Mouse (Mus musculus): ENCODE measurements around the gene Vrk3. TPM values are rescaled to one million over a fixed set of nuclear protein-coding genes. Genes with fewer than 3 reads are reported as not detected.
"Not testable (repeated sequence)": the region's sequence is repeated elsewhere in the genome, so short reads cannot be mapped to it uniquely, and the experiment has no call there.

Vrk3 gene
- polyA plus RNA-seq, 1 experiment from 2014 or later: 32.1 TPM

- H3K27ac ChIP-seq (ENCODE audit: low read length): no peak overlapping the region
- peak overlapping the region; percentile 43 for H3K4me3 ChIP-seq (replicated peaks; ENCODE audit: low read length)
- H3K4me2 ChIP-seq (ENCODE audit: low read depth, low read length): peak overlapping the region; percentile 62
- peak overlapping the region; percentile 66 for H3K9ac ChIP-seq (ENCODE audit: low read length)
- no peaks in the 10 kb centered on the region for H3K36me3 ChIP-seq (ENCODE audit: control insufficient read depth, insufficient read depth, low read length)
- 2% methylated on average over 18 of the region's 18 CpGs for WGBS
- no peaks in the 10 kb centered on the region for H3K9me3 ChIP-seq (replicated peaks; ENCODE audit: control insufficient read depth, low read length)
- no peaks in the 10 kb centered on the region for H3K27me3 ChIP-seq (ENCODE audit: control insufficient read depth, insufficient read depth, low read length)
- H3K4me1 ChIP-seq (ENCODE audit: control insufficient read depth, insufficient read depth, low read length): peaks cover 14% of the 10 kb centered on the region
- peak; percentile 42; the same call in 1 of the 2 replicates for ATAC-seq (ENCODE audit: insufficient read depth, low FRiP score)
These were observed 3.1 kb upstream of the Vrk3 start for GRCm38 (mm10) chr7:44745076-44745475.

- ATAC-seq (ENCODE audit: insufficient read depth, low FRiP score): no peak
- H3K4me1 ChIP-seq (ENCODE audit: control insufficient read depth, insufficient read depth, low read length): peaks cover 14% of the 10 kb centered on the region
- H3K4me2 ChIP-seq (ENCODE audit: low read depth, low read length): peak overlapping the region; percentile 91; the same call in 1 of the 2 replicates
- no peak overlapping the region for H3K27ac ChIP-seq (ENCODE audit: low read length)
- H3K9me3 ChIP-seq (replicated peaks; ENCODE audit: control insufficient read depth, low read length): no peaks in the 10 kb centered on the region
- H3K27me3 ChIP-seq (ENCODE audit: control insufficient read depth, insufficient read depth, low read length): no peaks in the 10 kb centered on the region
- H3K36me3 ChIP-seq (ENCODE audit: control insufficient read depth, insufficient read depth, low read length): no peaks in the 10 kb centered on the region
- H3K9ac ChIP-seq (ENCODE audit: low read length): no peak overlapping the region
- WGBS: 66% methylated on average over 4 of the region's 4 CpGs
- peak overlapping the region; percentile 75 for H3K4me3 ChIP-seq (replicated peaks; ENCODE audit: low read length)
These were observed 1.1 kb upstream of the Vrk3 start for GRCm38 (mm10) chr7:44747115-44747514.

DNA sequence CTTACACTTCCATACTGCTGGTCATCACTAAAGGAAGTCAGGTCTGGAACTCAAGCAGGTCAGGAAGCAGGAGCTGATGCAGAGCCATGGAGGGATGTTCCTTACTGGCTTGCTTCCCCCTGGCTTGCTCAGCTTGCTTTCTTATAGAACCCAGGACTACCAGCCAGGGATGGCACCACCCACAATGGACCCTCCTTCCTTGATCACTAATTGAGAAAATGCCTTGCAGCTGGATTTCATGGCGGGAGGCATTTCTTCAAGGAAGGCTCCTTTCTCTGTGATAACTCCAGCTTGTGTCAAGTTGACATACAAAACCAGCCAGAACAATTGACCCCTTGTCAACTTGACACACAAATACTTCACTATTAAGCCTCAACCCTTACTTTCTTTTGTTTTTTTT, 2.7 kb downstream of the Vrk3 start, which contains the start of gene Zfp473:
Zfp473 (minus strand) TSS at position 101 of the 400 bp plus-strand sequence.
- not testable (repeated sequence) for H3K4me3 ChIP-seq (replicated peaks; ENCODE audit: low read length); H3K27ac ChIP-seq (ENCODE audit: low read length); H3K4me2 ChIP-seq (ENCODE audit: low read depth, low read length); H3K9me3 ChIP-seq (replicated peaks; ENCODE audit: control insufficient read depth, low read length); ATAC-seq (ENCODE audit: insufficient read depth, low FRiP score); H3K9ac ChIP-seq (ENCODE audit: low read length); H3K27me3 ChIP-seq (ENCODE audit: control insufficient read depth, insufficient read depth, low read length)
- Histone ChIP-seq H3K36me3 (ENCODE audit: control insufficient read depth, insufficient read depth, low read length) (peaks cover 19% of the 10 kb centered on the region), H3K4me1 (ENCODE audit: control insufficient read depth, insufficient read depth, low read length) (peaks cover 14% of the 10 kb centered on the region)
- WGBS: 87% methylated on average over 1 of the region's 1 CpGs

DNA sequence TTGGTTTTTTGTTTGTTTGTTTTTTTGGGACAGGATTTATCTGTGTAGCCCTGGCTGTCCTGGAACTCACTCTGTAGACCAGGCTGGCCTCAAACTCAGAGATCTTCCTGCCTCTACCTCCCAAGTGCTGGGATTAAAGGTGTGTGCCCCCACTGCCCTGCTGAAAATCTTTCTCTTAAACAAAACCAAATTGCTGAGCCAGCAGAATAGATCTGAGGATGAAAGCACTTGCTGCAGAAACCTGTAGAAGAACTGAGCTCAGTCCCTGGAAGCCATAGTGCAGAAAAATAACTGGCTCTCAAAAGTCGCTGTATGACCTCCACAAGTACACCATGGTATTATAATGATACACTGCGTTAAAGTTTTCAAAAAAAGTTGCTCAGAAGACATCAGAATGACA, 9.0 kb downstream of the Vrk3 start:
- no peaks in the 10 kb centered on the region for H3K9me3 ChIP-seq (replicated peaks; ENCODE audit: control insufficient read depth, low read length)
- no peaks in the 10 kb centered on the region for H3K27me3 ChIP-seq (ENCODE audit: control insufficient read depth, insufficient read depth, low read length)
- H3K27ac ChIP-seq (ENCODE audit: low read length): no peak overlapping the region
- ATAC-seq (ENCODE audit: insufficient read depth, low FRiP score): no peak
- peaks cover 33% of the 10 kb centered on the region for H3K36me3 ChIP-seq (ENCODE audit: control insufficient read depth, insufficient read depth, low read length)
- WGBS: 77% methylated on average over 2 of the region's 2 CpGs
- no peak overlapping the region for H3K9ac ChIP-seq (ENCODE audit: low read length)
- no peaks in the 10 kb centered on the region for H3K4me1 ChIP-seq (ENCODE audit: control insufficient read depth, insufficient read depth, low read length)
- H3K4me2 ChIP-seq (ENCODE audit: low read depth, low read length): no peak overlapping the region
- no peak overlapping the region for H3K4me3 ChIP-seq (replicated peaks; ENCODE audit: low read length)

- Histone ChIP-seq H3K27ac (ENCODE audit: low read length) (no peak overlapping the region), H3K4me1 (ENCODE audit: control insufficient read depth, insufficient read depth, low read length) (no peaks in the 10 kb centered on the region), H3K9me3 (replicated peaks; ENCODE audit: control insufficient read depth, low read length) (no peaks in the 10 kb centered on the region), H3K36me3 (ENCODE audit: control insufficient read depth, insufficient read depth, low read length) (peaks cover 23% of the 10 kb centered on the region), H3K4me2 (ENCODE audit: low read depth, low read length) (no peak overlapping the region), H3K4me3 (replicated peaks; ENCODE audit: low read length) (no peak overlapping the region), H3K9ac (ENCODE audit: low read length) (no peak overlapping the region), H3K27me3 (ENCODE audit: control insufficient read depth, insufficient read depth, low read length) (no peaks in the 10 kb centered on the region)
- ATAC-seq (ENCODE audit: insufficient read depth, low FRiP score): no peak
These were observed 12.2 kb downstream of the Vrk3 start for GRCm38 (mm10) chr7:44760366-44760765.

DNA sequence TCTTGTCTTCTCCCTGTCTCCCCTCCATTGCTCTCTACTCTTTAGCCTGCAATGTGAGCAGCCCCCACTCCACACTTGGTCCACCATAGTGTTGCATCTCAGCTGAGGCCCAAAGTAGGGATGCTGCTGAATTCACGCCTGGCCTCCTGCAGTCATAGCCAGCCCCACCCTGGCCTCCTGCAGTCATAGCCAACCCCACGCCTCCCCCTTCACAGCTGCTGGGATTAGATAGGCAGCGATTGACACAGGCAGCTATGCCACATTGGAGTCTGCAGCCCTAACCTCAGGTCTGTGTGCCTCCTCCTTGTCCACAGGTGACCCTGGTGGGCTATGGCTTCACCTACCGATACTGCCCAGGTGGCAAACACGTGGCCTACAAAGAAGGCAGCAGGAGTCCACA, 19.9 kb downstream of the Vrk3 start:
- Histone ChIP-seq H3K27ac (ENCODE audit: low read length) (no peak overlapping the region), H3K9me3 (replicated peaks; ENCODE audit: control insufficient read depth, low read length) (no peaks in the 10 kb centered on the region), H3K36me3 (ENCODE audit: control insufficient read depth, insufficient read depth, low read length) (peaks cover 20% of the 10 kb centered on the region), H3K4me3 (replicated peaks; ENCODE audit: low read length) (no peak overlapping the region), H3K27me3 (ENCODE audit: control insufficient read depth, insufficient read depth, low read length) (no peaks in the 10 kb centered on the region), H3K9ac (ENCODE audit: low read length) (no peak overlapping the region), H3K4me2 (ENCODE audit: low read depth, low read length) (no peak overlapping the region), H3K4me1 (ENCODE audit: control insufficient read depth, insufficient read depth, low read length) (no peaks in the 10 kb centered on the region)
- no peak for ATAC-seq (ENCODE audit: insufficient read depth, low FRiP score)
- 85% methylated on average over 5 of the region's 5 CpGs for WGBS

DNA sequence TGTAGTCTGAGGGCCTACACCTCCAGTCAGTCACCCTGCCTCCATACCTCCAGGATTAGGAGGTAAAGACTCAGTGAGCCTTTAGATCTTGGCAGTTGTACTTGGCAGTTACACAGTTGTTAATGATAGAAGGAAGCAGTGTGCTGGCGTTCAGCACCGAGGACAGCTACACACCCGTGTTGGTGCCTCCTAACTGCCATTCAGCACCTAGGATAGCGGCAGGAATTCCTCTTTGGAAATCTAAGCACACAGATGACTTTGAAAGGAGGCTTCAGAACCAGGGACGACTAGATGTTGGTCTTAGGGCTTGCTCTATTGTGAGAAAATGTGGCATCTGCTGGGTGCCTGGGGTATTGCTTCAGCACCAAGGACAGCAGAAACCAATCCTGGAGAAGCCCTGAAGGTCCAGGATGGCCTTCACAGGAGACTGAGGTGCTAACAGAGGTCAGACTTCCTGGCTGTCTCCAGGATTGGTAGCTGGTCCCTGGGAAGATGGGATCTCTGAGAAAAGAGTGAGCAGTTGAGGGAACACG, 21.9 kb downstream of the Vrk3 start:
- H3K9me3 ChIP-seq (replicated peaks; ENCODE audit: control insufficient read depth, low read length): no peaks in the 10 kb centered on the region
- WGBS: 15% methylated on average over 6 of the region's 6 CpGs
- peaks cover 16% of the 10 kb centered on the region for H3K36me3 ChIP-seq (ENCODE audit: control insufficient read depth, insufficient read depth, low read length)
- no peak overlapping the region for H3K9ac ChIP-seq (ENCODE audit: low read length)
- ATAC-seq (ENCODE audit: insufficient read depth, low FRiP score): no peak
- H3K4me3 ChIP-seq (replicated peaks; ENCODE audit: low read length): no peak overlapping the region
- H3K27me3 ChIP-seq (ENCODE audit: control insufficient read depth, insufficient read depth, low read length): no peaks in the 10 kb centered on the region
- H3K4me1 ChIP-seq (ENCODE audit: control insufficient read depth, insufficient read depth, low read length): no peaks in the 10 kb centered on the region
- H3K4me2 ChIP-seq (ENCODE audit: low read depth, low read length): no peak overlapping the region
- H3K27ac ChIP-seq (ENCODE audit: low read length): no peak overlapping the region

DNA sequence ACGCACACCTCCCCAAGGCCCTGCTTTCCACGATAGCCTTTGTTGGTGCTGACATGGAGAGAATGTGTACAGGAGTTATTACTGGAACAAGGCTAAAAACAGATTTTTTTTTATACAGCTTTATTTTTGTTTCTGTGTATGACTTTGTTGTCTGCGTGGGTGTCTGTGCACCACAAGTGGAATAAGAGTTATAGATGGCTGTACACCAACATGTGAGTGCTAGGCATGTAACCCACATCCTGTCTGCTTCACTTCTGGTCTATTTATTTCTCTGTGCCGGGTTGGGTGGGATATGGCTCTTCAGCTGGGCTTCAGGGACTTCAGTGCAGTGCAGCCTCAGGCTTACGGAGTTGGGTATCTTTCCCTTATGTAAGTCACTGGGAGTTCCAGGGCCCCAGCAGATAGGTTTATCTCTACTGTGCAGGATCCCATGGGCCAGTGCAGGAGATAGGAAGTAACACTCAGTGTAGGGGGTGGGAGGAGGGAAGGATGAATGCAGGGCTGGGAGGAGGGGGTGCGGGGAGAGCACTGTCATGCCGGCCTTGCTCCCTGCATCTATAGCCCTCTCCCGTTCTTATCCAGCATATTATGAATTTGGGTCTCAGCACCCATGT, 24.5 kb downstream of the Vrk3 start:
- H3K27ac ChIP-seq (ENCODE audit: low read length): no peak overlapping the region
- H3K9ac ChIP-seq (ENCODE audit: low read length): no peak overlapping the region
- H3K36me3 ChIP-seq (ENCODE audit: control insufficient read depth, insufficient read depth, low read length): peaks cover 9% of the 10 kb centered on the region; the same call in 1 of the 2 replicates
- H3K9me3 ChIP-seq (replicated peaks; ENCODE audit: control insufficient read depth, low read length): no peaks in the 10 kb centered on the region
- no peak overlapping the region for H3K4me2 ChIP-seq (ENCODE audit: low read depth, low read length)
- 89% methylated on average over 8 of the region's 8 CpGs for WGBS
- no peak overlapping the region for H3K4me3 ChIP-seq (replicated peaks; ENCODE audit: low read length)
- ATAC-seq (ENCODE audit: insufficient read depth, low FRiP score): no peak
- H3K4me1 ChIP-seq (ENCODE audit: control insufficient read depth, insufficient read depth, low read length): no peaks in the 10 kb centered on the region
- H3K27me3 ChIP-seq (ENCODE audit: control insufficient read depth, insufficient read depth, low read length): no peaks in the 10 kb centered on the region

GRCm38 (mm10) chr7:44776849-44777498, 28.8 kb downstream of the Vrk3 start:
- 87% methylated on average over 9 of the region's 9 CpGs for WGBS
- Histone ChIP-seq H3K9me3 (replicated peaks; ENCODE audit: control insufficient read depth, low read length) (no peaks in the 10 kb centered on the region), H3K27ac (ENCODE audit: low read length) (no peak overlapping the region), H3K4me2 (ENCODE audit: low read depth, low read length) (no peak overlapping the region), H3K4me3 (replicated peaks; ENCODE audit: low read length) (no peak overlapping the region), H3K4me1 (ENCODE audit: control insufficient read depth, insufficient read depth, low read length) (no peaks in the 10 kb centered on the region), H3K27me3 (ENCODE audit: control insufficient read depth, insufficient read depth, low read length) (no peaks in the 10 kb centered on the region), H3K36me3 (ENCODE audit: control insufficient read depth, insufficient read depth, low read length) (no peaks in the 10 kb centered on the region), H3K9ac (ENCODE audit: low read length) (no peak overlapping the region)
- no peak for ATAC-seq (ENCODE audit: insufficient read depth, low FRiP score)

Measured in stomach, embryonic 16.5 days (tissue).